Mouse (Mus musculus) cerebellum, postnatal 14 days (tissue): Measurements from ENCODE around the gene Sgms1.
"Not testable (repeated sequence)": the region's sequence is repeated elsewhere in the genome, so short reads cannot be mapped to it uniquely, and the experiment has no call there.

Source experiments
- DNase-seq, 2 experiments: peaks; one replicate each; pipeline ENCODE4 v3.0.0; 2021; ENCODE audit warnings: mixed read lengths in 2 of 2

Gene Sgms1

DNA sequence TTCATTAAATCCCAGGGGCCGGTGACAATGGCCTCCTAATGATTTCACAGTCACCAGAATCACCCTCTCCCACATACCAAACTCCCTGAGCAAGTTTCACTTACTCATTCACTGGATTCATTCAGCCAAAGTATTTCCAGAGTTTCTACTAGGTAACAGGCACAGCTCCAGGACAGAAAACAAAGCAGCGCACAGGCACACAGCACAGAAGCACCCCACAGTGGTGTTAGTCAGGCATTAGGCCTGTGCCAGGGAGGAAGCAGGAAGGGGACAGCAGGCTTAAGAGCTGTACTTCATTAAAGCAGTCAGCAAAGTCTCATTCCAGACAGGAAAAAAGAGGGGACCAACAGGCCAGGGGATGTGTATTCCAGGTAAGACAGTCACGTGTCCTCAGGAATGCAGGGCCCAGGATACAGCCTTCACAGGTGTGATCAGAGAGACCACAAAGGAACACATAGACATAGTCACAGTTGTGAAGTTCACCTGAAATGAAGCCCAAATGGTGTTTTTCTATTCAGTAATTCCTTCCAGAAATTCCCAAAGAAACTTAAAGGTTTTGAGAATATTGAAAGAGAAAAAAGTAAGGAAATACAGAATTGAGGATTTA lies 67.0 kb downstream of the Sgms1 start:
- peak; percentile 49 to 62 for DNase-seq

DNA sequence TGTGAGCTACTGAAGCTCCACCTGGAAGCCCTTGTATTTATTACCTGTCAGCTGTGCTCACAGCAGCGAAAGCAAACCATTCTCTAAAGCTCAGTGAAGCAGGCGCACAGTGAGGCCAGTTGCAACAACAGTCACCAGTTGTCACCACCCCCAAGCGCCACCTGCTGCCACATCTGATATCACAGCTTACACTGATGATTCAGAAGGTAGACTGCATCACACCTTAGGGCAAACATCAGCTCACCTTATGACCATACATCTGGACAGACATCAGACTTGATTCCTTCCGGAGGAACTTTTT lies 69.2 kb downstream of the Sgms1 start:
- peak; percentile 55 to 73 for DNase-seq

DNA sequence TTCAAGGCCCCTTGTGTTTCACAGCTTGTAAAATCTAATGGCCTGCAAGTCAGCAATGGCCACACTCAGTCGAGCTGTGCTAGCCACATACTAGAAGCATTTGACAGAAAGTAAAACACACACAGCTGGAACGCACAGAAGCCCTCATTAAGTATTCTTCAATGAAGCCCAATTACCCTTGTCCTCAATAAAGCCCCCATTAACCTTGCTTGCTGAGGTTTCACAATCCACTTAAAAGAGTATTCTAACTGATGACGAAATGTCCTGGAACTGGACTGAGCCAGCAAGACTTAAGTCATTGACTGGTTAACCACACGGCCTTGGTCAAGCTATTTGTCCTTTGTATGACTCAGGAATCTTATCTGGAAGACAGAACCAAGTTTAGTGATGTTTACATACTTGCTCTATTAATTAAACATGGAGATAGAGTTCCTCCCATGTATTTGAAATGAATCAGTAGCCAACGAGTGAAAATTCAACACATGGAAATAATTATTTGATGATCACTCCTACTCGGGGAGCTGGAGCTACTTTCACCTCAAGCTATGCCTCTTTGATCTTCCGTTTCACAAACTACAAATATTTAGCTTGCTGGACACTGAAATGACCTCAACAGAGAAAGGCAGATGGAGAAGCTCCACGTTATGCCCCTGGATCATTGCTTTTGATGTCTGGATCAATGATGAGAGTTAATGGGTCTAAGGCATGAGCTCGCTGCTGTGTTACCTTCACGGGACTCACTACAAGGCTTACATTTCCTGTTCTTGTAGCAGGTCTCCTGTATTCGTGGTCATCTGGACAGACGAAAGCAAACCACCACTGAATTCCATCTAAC lies 69.8 kb downstream of the Sgms1 start:
- DNase-seq, result no peak

DNA sequence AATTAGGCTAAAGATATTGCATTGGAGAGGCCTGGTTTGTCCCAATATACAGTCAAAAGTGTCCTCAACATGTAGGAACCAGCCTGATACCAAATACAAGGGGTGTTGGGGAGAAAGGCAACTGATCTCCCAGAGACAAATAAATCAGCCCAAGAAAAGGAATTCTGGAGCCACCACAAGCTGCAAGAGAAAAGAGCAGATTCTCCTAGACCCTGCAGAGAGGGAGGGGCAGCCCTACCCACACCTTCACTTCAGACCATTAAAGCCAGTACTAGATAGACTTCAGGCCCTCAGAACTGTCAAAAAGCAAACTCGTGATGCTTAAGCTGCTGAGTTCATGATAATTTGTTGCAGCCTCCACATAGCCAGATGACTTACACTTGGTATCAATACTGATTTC lies 70.5 kb downstream of the Sgms1 start:
- DNase-seq, result no peak

DNA sequence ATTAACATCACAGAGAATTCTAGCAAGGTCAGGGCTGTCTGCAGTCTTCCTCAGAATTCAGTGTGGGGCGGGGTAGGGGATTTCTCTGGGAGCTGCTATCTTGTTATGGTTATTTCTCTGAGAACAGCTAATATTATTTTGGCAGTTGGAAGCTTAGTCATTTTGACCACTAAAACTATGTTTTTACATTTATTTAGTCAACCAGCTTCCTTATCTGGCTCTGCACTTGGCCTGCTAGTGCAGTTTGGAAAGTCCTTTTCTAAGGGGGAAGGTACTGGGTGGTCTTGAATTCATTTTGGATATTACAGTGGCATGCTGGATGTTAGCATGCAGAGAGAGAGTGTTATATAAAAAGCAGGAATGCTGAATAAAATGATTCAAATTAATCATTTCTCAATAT lies 72.2 kb downstream of the Sgms1 start:
- not testable (repeated sequence) for DNase-seq

DNA sequence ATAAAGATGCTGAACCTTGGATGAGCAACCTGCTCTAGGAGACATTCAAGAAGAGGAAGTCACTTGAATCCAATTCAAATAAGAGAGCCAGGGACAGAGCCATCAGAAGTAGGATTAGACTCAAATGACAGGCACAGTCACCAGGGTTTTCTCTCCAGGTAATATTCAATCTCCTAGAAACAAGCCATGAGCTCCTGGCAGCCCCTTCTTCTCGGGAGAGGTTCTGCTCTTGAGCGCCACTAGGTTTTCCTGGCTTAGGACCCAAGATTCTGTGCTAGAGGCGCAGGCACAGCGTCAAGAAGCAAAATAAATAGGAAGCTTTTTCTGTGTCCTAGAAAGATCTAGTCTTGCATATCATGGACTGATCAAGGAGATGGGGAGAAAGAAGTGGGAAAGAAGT lies 76.2 kb downstream of the Sgms1 start:
- DNase-seq, result peak; percentile 26 to 50

DNA sequence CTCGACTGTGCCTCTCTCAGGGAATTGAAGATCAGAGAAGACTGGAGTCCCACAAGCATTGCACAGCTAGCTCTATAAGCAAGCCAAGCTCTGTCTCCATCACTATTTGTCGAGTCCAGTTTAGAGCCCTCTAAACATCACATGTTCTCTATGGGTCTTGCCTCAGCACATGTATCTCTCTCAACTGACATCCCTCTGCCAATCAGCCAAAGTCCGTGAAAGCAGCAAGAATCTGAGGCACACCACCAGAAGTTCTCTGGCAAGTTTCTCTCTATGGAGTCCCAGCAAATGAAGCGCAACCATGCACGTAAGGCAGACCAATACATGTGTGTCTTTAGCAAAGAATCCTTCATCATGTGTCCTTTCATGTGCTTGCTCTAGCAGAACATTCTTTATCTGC lies 77.8 kb downstream of the Sgms1 start:
- DNase-seq, result no peak

DNA sequence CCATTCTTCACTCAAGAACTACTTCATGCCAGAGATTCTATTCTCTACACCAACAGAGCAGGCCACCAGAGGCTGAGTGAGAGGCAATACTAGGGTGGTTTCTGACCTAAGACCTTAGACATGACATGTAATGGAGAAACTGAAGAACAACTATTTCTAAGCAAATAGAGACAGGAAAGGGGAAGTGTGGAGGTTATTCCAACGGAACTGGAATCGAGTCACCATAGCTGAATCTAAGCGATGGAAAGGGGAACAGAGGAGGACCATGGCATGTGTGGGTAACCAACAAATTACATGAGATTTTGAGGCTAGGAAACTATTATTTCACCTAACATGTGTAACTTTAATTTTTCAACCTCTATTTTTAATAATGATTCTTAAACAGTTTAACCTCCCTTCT lies 78.5 kb downstream of the Sgms1 start:
- DNase-seq, result no peak

DNA sequence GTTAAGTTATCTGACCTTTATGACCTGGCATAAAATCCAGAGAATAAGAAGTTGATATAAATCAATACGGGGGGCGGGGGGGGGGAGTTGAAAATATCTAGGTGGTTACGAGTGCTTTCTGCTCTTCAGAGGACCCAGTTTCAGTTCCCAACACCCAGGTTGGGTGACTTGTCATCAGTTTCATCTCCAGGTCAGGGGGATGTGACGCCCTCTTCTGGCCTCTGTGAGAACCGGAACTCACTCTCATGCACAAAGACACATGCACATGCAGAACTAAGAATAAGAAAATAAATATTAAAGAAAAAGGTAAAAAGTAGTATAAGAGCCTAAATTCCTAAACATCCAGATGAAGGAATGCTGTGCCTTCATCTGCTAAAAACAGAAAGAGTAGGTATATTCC lies 79.0 kb downstream of the Sgms1 start:
- DNase-seq, result no peak

DNA sequence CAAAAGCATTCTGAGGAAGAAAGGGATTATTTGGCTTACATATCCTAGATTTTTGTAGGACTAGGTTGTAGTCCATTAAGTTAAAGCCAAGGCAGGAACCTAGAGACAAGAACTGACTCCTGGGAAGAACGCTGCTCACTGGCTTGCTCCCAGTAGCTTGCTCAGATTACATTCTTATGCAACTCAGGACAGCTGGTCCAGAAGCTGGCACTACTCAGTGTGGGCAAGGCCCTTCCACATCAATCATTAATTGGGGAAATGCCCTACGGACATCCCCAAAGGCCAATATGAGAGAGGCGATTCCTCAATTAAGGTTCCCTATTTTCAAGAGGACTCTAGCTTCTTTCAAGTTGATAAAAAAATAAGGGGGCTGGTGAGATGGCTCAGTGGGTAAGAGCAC lies 80.2 kb downstream of the Sgms1 start:
- DNase-seq, result no peak

DNA sequence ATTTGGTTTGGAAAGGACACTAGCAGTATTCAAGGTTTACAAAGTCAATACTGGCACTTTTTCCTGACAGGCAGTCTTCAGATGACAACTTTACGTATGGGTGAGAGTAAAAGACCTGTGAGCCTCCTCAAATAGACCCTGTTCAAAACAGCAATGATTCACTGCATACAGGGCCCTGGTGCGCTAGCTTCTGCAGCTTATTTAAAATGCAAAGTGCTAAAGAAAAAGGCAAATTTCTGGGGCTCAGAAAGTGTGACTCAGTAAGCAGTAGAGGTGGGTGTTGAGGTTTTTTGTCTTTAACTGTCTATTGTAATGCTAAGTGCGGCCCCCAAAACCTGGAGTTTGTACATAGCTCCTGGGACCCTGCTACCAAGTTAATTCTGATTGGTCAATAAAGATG lies 81.2 kb downstream of the Sgms1 start:
- no peak for DNase-seq

DNA sequence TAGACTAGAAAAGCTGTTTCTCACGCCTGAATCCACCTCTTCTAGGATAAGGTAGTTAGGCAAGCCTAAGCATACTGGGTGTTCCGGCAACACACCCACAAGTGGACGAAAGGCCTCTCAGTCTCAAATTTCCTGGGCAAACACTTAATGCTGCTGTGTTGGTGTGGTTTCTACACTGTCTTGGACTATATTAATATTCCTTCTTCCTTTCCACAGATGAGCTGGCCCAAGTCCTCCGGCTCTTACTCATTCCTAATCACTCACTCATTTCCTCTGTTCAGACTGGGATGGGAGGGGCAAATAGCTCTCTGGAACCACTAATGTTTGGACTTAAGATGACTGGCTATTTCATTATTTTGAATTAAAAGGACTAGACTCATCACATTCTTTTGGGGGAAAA lies 84.6 kb downstream of the Sgms1 start:
- DNase-seq, result no peak

DNA sequence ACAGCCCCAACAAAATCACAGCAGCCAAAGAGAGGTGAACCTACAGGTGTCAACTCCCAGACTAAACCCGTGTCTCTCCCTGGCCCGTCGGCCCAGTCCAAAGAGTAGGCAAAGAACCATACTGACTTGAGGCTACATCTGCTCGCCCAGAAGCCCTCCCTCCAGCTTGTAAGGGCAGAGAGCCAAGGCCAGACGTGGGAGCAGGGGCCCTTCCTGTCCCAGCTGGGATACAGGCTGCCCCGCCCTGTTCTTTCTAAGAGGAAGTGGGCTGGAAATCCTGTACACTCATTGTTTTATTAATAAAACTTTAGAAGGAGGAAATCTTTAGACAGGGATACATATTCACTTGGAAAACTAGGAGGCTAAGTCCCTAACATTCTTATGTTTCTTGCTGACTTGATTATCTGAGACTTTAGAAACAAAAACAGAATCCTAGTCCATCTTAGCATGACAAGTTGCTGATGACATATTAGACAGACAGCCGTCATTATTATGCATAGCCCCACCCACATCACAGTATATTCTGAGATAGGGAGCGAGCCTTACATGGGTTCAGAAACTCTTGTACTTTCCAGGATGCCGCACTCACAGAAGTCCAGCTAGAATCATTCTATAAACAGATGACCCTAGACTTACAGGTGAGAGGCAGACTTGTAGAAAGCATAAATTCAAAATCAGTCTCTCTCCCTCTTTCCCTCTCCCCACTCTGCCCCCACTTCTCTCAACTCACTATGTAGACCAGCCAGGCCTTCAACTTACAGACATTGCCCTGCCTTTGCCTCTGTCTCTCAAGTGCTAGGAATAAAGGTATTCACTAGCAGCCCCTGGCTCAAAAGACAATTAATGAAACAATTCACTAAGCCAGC lies 85.3 kb downstream of the Sgms1 start:
- DNase-seq, result peak in 1 of 2 experiments; percentile 26

DNA sequence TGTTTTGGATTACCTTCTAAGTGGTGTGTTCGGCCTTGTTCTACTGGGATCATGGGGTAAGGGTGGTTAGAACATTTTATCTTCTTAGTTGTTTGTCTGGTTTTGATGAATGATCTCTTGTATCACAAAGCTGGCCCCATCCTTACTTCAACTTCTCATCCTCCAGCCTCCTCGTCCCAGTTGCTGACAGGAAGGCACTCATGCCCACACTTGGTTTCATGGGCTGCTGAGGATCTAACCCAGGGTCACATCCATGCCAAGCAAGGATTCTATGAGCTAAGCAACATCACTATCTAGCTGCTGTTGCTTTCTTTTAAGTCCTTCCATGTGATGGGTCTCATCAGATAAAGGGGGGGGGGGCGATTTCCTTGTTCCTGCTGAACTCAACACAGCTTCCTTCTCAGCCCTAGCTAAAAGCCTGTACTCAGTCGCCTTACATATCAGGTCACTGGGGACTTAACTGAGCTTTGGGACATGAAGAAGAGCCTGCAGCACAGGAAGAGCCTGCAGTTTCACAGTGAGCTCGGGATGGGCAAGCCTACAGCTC lies 86.6 kb downstream of the Sgms1 start:
- DNase-seq, result no peak

DNA sequence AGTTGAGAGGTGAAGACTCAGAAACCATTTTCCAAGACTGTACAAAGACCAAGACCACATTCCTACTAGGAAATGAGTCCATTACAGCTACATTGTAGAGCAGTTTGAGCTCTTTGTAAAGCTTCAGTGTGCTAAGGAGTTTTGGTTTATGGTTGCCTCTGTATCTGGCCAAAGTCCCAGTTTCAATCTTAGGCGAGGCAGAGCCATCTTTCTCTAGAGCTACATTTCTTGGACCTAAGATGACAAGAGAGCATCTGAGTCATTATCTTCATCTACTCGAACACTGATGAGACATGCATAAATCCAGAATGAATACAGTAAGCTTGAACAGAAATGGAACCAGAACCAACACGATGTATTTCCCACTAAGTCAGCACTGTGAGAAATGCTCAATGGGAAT lies 87.9 kb downstream of the Sgms1 start:
- DNase-seq, result no peak

DNA sequence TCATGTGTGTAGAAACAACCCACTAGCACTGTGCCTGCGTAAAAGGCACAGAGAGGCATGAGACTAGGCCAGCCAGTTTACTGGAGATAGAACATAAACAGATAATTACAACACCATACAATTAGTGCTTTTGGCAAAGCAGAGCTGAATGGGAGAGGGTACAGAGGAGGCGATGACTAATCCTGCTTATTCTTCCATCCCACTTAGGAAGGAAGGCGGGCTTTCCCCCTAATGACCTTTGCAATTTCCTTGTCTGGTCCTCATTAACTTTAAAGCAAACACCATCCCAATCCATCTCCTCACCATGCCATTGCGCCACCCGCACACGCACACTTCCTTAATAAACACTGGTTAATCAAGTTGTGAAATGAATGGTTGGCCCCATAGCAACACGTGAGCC lies 91.3 kb downstream of the Sgms1 start:
- no peak for DNase-seq

DNA sequence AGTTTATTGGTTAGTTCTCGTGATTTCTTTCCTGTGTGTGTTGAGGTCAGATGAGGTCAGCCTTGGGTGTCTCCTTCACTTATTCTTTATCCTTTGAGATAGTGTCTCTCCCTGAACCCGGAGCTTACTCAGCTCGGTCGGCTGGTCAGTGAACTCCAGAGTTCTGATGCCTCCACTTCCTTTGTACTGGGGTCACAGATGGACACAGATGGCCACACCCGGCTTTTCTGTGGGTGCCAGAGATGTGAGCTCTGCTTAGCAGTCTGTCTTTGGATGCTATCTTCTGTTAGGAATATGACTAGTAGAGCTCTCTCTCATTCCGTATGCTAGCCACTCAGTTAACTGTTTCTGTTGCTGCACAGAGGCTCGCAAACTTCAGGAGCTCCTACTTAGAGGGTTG lies 92.7 kb downstream of the Sgms1 start:
- DNase-seq, result no peak

DNA sequence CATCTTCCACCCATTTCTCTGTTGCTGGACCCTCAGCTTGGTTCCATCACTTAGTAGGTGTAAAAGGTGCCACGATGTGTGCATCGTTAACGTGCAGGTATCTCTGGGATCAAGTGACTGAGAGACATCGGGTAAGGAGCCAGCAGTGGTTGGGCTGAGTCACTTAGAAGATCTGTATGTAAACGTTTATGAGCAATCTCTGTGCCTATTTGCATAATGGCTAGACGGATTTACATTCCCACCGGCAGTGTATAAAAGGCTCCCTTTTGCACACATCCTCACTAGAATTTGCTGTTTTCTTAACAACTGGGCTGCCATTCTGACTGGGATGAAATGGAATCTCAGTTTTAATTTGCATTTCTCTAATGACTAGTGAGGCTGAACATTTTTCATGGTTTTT lies 93.9 kb downstream of the Sgms1 start:
- no peak for DNase-seq

DNA sequence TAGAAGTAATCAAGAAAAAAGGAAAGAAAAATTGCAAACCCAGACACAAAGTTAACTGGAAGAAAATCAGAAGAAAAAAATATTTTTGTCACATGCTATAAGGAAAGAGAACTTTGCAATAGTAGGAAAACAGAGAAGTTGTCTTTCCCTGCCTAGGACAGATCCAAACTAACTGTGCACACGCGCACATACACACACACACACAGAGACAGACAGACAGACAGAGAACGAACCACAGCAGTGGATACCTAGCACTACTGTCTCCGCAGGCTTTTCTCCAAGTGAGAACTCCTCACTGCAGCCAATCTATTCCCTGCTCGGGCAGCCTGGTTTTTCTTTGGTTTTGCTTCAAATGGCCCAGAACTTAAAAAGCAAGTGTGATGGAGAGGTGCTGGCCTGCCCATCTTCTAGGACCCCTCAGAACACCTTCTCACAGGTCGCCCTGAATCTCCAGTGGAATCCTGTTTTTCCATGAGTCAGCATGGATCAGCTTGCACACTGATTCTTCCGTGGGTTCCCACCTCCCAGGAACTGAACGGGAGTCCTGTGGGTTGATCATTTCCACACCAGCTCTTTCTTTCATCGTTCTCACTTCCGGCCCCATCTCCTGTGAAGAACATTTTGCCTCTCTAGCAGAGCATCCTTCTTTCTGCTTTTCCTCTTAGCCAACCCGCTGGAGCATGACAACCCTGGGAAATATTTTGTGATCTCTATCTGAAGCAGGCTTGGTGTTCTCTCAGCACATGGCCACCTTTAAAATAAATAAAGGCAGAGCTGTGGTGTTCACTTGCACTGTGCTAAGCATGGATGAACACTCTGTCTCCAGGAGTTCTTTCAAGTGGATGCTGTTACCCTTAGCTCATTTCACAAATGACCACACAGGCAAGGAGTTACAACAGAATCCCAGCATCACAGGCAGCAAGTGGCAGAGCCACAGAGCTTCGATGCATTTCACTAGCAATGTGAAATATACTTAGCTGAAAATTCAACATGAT lies 96.4 kb downstream of the Sgms1 start:
- DNase-seq, result no peak

DNA sequence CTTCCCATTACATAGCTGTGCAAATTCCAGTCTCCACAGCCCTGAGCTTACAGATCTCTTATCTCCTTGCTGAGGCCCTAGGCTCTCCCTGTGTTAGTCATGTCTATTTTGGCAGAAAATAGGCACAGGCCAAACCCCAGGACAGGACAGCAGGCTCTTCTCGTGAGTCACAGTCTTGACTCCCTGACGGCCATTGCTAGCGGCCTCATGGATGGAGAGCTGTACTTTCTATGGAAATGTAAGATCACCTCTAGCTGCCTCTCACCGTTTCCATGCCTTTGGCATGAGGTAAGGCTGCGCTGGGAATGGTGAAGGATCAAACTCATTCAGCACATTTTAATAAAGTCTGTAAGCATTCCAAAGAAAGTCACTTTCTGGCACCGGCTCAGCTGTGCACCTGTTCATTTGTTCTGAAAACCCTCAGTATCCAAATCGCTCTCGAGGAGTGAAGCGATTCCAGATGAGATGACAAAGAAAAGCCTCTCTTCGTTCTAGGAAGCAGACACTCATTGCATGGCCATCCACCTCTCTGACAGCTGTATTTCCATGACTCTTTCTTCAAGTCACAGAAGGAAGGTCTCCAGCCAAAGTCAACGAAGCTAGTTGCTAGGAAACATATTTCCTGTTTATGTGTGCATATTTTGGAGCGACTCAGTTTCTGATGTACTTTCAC lies 97.3 kb downstream of the Sgms1 start:
- DNase-seq, result peak; percentile 23 to 47

DNA sequence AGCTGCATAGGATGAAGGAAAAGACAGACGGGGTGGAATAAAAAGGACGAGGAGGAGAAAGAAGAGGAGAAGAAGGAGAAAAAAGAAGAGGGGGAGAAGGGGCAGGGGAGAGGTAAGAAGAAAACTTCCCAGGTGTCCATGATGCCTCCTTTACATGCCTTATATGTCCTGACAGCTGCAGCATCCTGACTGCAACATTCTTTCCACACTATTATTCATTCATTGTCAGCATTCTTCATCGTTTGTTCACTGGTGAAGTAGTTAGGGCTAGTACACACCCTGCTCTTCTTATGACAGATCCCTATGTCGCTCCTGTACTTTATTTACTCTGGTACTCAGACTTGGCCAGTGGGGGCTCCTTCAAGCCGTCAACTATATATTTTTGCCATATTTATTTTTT lies 98.4 kb downstream of the Sgms1 start:
- DNase-seq, result no peak

DNA sequence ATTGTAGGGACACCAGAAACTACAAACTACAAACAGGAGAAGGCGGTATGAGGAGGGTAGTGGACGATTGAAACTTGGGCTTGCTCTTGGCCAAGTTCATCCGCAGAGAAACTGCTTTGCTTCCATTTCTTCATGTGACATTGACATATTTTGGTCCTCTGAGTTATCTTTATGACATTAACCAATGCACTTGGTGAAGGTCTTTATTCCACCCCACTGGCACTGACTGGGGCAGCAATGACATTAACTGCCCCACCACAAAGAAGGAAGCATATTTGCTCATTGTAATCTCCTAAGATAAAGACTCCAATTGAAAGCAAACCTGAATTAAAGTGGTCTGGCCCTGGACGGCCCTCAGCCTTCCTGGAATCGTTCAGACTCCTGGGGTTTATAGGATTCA lies 100.6 kb downstream of the Sgms1 start:
- DNase-seq, result no peak
